Mouse (Mus musculus) CH12.LX (cell line): ENCODE data around the gene Caln1. TPM values are rescaled to one million over a fixed set of nuclear protein-coding genes. Genes with fewer than 3 reads are reported as not detected.

Experiments
- DNase-seq: peaks from one replicate; pipeline ENCODE4 v3.0.0-alpha.2; 2013; ENCODE audit errors: extremely low read depth
- H3K27ac ChIP-seq: 2 replicates; pipeline ENCODE4 v1.5.1; 2012; ENCODE audit warnings: low read depth, mild to moderate bottlenecking, control low read depth, moderate library complexity; ENCODE audit not compliant: insufficient read depth
- H3K27me3 ChIP-seq: replicated peaks from 2 replicates; pipeline ENCODE3; 2012; ENCODE audit warnings: inconsistent platforms
- H3K36me3 ChIP-seq, 2 experiments: replicated peaks in 1 of 2; 2 replicates each; pipeline versions ENCODE3 to v1.6.1; 2012; ENCODE audit warnings: inconsistent platforms in 1 of 2, low read length in 1 of 2, mild to moderate bottlenecking in 1 of 2, mixed read lengths in 1 of 2, moderate library complexity in 1 of 2; ENCODE audit not compliant: control insufficient read depth in 1 of 2, insufficient read depth in 1 of 2
- H3K4me1 ChIP-seq, 2 experiments: 2 replicates each; pipeline ENCODE4 v1.6.1; 2012; ENCODE audit warnings: inconsistent platforms in 1 of 2, moderate library complexity in 1 of 2; ENCODE audit not compliant: insufficient read depth in 2 of 2, control insufficient read depth in 1 of 2
- H3K4me2 ChIP-seq: 2 replicates; pipeline ENCODE4 v1.6.1; 2012; ENCODE audit warnings: low read depth, mild to moderate bottlenecking, control low read depth; ENCODE audit not compliant: poor library complexity, insufficient read depth, severe bottlenecking
- H3K4me3 ChIP-seq, 3 experiments: fragments of 150-350 bp in 1 of 3; sonication (generic) in 1 of 3; replicated peaks in 1 of 3; 2 replicates each; pipeline versions ENCODE3 to v1.5.1; 2011 to 2012; ENCODE audit warnings: low read depth in 2 of 3, low read length in 2 of 3, mild to moderate bottlenecking in 2 of 3, moderate library complexity in 2 of 3, control low read depth in 1 of 3, improper control_type of control experiment in 1 of 3, inconsistent platforms in 1 of 3, mixed read lengths in 1 of 3; ENCODE audit not compliant: poor library complexity in 1 of 3
- H3K79me2 ChIP-seq: replicated peaks from 2 replicates; pipeline ENCODE4 v1.6.1; 2012; ENCODE audit warnings: mild to moderate bottlenecking, moderate library complexity; ENCODE audit not compliant: control insufficient read depth, poor library complexity, insufficient read depth, severe bottlenecking; ENCODE audit errors: extremely low read depth
- H3K9ac ChIP-seq: 2 replicates; pipeline ENCODE4 v1.6.1; 2012; ENCODE audit warnings: low read depth, mild to moderate bottlenecking, control low read depth, moderate library complexity; ENCODE audit not compliant: insufficient read depth
- H3K9me3 ChIP-seq: replicated peaks from 2 replicates; pipeline ENCODE3; 2012; ENCODE audit warnings: low read length, inconsistent platforms, mixed read lengths
- BHLHE40 ChIP-seq: IDR thresholded peaks from 2 replicates; pipeline ENCODE4 v1.6.1; 2011; ENCODE audit warnings: mild to moderate bottlenecking, low read depth, low read length, improper control_type of control experiment
- CTCF ChIP-seq, 2 experiments: IDR thresholded peaks in 1 of 2; conservative IDR thresholded peaks in 1 of 2; 2 replicates each; pipeline ENCODE4 v1.5.1; 2011 to 2012; ENCODE audit warnings: low read depth in 2 of 2, low read length in 2 of 2, improper control_type of control experiment in 1 of 2, inconsistent platforms in 1 of 2, mild to moderate bottlenecking in 1 of 2, moderate library complexity in 1 of 2
- ELF1 ChIP-seq: IDR thresholded peaks from 2 replicates; pipeline ENCODE4 v1.6.1; 2014; ENCODE audit warnings: low read depth, mild to moderate bottlenecking, inconsistent platforms, low read length, improper control_type of control experiment
- EP300 ChIP-seq: IDR thresholded peaks from 2 replicates; pipeline ENCODE4 v1.6.1; 2011; ENCODE audit warnings: low read length, improper control_type of control experiment
- ETS1 ChIP-seq: conservative IDR thresholded peaks from 2 replicates; pipeline ENCODE4 v1.6.1; 2012; ENCODE audit warnings: low read depth, mild to moderate bottlenecking, inconsistent platforms, low read length, improper control_type of control experiment, moderate library complexity
- HCFC1 ChIP-seq: IDR thresholded peaks from 2 replicates; pipeline ENCODE4 v1.6.1; 2012; ENCODE audit warnings: low read depth, mild to moderate bottlenecking, inconsistent platforms, low read length, improper control_type of control experiment
- JUN ChIP-seq: IDR thresholded peaks from 2 replicates; pipeline ENCODE4 v1.6.1; 2011; ENCODE audit warnings: low read depth, mild to moderate bottlenecking, low read length, improper control_type of control experiment, moderate library complexity; ENCODE audit not compliant: insufficient read depth
- KAT2A ChIP-seq: IDR thresholded peaks from 2 replicates; pipeline ENCODE4 v1.6.1; 2012; ENCODE audit warnings: low read length, improper control_type of control experiment, inconsistent platforms; ENCODE audit not compliant: insufficient replicate concordance
- NRF1 ChIP-seq: IDR thresholded peaks from 2 replicates; pipeline ENCODE4 v1.6.1; 2014; ENCODE audit warnings: low read depth, mild to moderate bottlenecking, inconsistent platforms, low read length, improper control_type of control experiment, moderate library complexity
- PAX5 ChIP-seq: IDR thresholded peaks from 2 replicates; pipeline ENCODE4 v1.6.1; 2012; ENCODE audit warnings: low read length, inconsistent platforms, mixed read lengths
- RAD21 ChIP-seq: IDR thresholded peaks from 2 replicates; pipeline ENCODE4 v1.6.1; 2011; ENCODE audit warnings: low read depth, mild to moderate bottlenecking, low read length, improper control_type of control experiment, moderate library complexity
- SMC3 ChIP-seq: IDR thresholded peaks from 2 replicates; pipeline ENCODE4 v1.6.1; 2011; ENCODE audit warnings: low read depth, low read length, improper control_type of control experiment
- TCF12 ChIP-seq: IDR thresholded peaks from 2 replicates; pipeline ENCODE4 v1.6.1; 2014; ENCODE audit warnings: low read depth, mild to moderate bottlenecking, inconsistent platforms, low read length, improper control_type of control experiment
- USF2 ChIP-seq: conservative IDR thresholded peaks from 2 replicates; pipeline ENCODE4 v1.6.1; 2011; ENCODE audit warnings: low read depth, low read length, improper control_type of control experiment
- ZMIZ1 ChIP-seq: IDR thresholded peaks from 2 replicates; pipeline ENCODE4 v1.6.1; 2012; ENCODE audit warnings: low read depth, mild to moderate bottlenecking, inconsistent platforms, low read length, improper control_type of control experiment
- dilution Hi-C: fragments of 300-500 bp; cut with MboI; formaldehyde crosslinking; loops from 2 replicates; pipeline ENCODE4 v1.14.3; 2020; ENCODE audit warnings: low sequenced_read_pairs; ENCODE audit not compliant: extremely low pct_unique_long_range_greater_than_20kb, extremely low pct_ligation_motif_present
- in situ Hi-C: fragments of 300-500 bp; cut with MboI; formaldehyde crosslinking; loops from 3 replicates; pipeline ENCODE4 v1.14.3; 2019; ENCODE audit warnings: low sequenced_read_pairs, low pct_ligation_motif_present, low pct_unique_long_range_greater_than_20kb, mixed read lengths
- polyA plus RNA-seq: library from polyadenylated mRNA; unstranded; fragments of >175 nt; gene quantifications from 2 replicates; pipeline ENCODE4 v1.2.1, GENCODE M21; 2012; ENCODE audit warnings: low read depth; ENCODE audit not compliant: insufficient read length
- total RNA-seq, 2 experiments: library from RNA; depleted of rRNA; stranded (reverse); fragments of 300-350 nt in 1 of 2; fragments of >200 nt in 1 of 2; gene quantifications; 2 replicates each; pipeline ENCODE4 v1.2.3; 2012 to 2014

Caln1 gene
- total and polyA plus RNA-seq, 3 experiments = under 0.01 TPM; not detected in 2

DNA sequence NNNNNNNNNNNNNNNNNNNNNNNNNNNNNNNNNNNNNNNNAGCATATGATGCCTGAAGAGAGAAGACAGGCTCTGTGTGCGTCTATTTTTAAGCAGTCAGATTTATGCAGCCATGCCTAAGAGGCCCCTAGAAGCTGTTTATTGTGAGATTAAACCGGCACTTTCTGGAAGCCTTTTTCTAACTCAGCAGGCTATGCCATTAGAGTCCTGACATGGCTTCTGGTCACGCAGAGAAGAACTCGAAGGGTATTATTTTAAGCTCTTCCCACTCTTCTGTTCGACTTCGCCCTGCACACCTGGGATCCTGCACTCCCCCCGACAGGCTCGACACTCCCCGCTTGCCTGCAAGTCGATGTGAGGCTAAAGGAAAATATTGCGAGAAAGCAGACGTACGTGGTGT lies 372.9 kb downstream of the Caln1 start:
- in situ Hi-C loops = no loop called here
- Histone ChIP-seq H3K27ac (no peak overlapping the region), H3K9ac (no peak overlapping the region), H3K9me3 (peaks cover 28% of the 10 kb centered on the region), H3K4me3 (no peak overlapping the region), H3K4me2 (no peak overlapping the region), H3K27me3 (no peaks in the 10 kb centered on the region), H3K4me1 (no peaks in the 10 kb centered on the region), H3K36me3 (no peaks in the 10 kb centered on the region), H3K79me2 (no peaks in the 10 kb centered on the region)
- dilution Hi-C loops = no loop called here
- no peak for DNase-seq
- TF ChIP-seq USF2 = no peak
- TF ChIP-seq ZMIZ1 = no peak
- no peak for TF ChIP-seq NRF1
- no peak for TF ChIP-seq KAT2A

DNA sequence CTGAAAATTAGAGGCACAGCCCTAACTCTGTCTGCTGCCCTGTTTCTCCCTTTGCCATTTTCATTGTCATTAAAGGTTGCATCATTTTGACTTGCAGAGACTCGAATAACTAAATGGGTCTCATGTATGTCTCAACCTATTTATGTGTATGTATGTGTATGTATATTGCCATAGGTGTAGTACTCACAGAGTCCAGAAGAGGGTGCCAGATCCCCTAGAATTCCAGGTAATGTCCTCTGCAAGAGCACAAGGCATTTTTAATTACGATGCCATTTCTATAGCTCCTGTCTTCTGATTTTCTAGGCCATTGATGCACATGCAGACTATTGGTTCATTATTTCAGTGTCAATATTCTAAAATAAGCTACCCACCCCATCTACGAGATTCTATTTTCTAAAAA lies 388.3 kb downstream of the Caln1 start:
- Histone ChIP-seq H3K9me3 (peaks cover 49% of the 10 kb centered on the region), H3K27me3 (no peaks in the 10 kb centered on the region), H3K4me3 (no peak overlapping the region), H3K27ac (no peak overlapping the region), H3K79me2 (no peaks in the 10 kb centered on the region)
- peak; percentile 5 for DNase-seq
- in situ Hi-C loops = no loop called here
- dilution Hi-C loops = no loop called here
- TF ChIP-seq CTCF (conservative IDR thresholded peaks at IDR 0.05 in 1 of 2, IDR thresholded peaks at IDR 0.05 in 1 of 2; ENCODE audit: low read depth in 2 of 2, low read length in 2 of 2) (peak in 1 of 2 experiments; percentile 71; a peak in 2 of 4 replicates), SMC3 (peak; percentile 71), JUN (no peak), RAD21 (peak; percentile 65)
- TF ChIP-seq, all 38 proteins: peak for 3
- Histone ChIP-seq H3K4me1 (no peaks in the 10 kb centered on the region), H3K4me2 (no peak overlapping the region), H3K36me3 (no peaks in the 10 kb centered on the region), H3K9ac (no peak overlapping the region)

DNA sequence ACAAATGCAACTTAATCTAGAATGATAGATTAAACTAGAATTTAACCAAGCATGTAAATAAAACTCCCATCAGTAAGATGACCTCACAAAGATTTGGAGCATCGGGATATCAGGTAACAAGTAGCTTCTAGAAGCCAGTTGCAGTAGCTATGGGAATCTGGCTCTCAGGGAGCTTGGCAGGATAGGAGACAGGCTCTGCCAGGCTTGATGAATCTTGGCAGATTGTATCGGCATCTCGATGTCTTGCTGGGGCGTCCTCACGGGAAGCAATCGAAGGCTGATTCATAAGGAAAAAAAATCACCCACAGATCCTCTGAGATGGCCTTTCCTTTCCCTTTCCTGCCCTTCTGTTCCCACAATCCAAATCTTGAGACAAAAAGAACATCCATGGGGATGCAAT lies 396.5 kb downstream of the Caln1 start:
- in situ Hi-C loops (loop anchor here (10.0 kb wide), 1 partner anchor 89 kb away; no protein-coding TSS in a partner anchor), dilution Hi-C loops (no loop called here)
- no peaks in the 10 kb centered on the region for H3K79me2 ChIP-seq
- H3K4me2 ChIP-seq = no peak overlapping the region
- H3K27ac ChIP-seq = no peak overlapping the region
- H3K9me3 ChIP-seq = peaks cover 37% of the 10 kb centered on the region
- H3K9ac ChIP-seq = no peak overlapping the region
- TF ChIP-seq PAX5 = no peak
- TF ChIP-seq ETS1 = no peak
- no peak for TF ChIP-seq TCF12
- TF ChIP-seq EP300 = no peak
- TF ChIP-seq RAD21 = no peak
- TF ChIP-seq ZMIZ1 = no peak
- TF ChIP-seq JUN = no peak
- no peak for TF ChIP-seq HCFC1
- no peak for TF ChIP-seq ELF1
- no peak for TF ChIP-seq BHLHE40
- DNase-seq = no peak
- no peaks in the 10 kb centered on the region for H3K36me3 ChIP-seq
- no peak overlapping the region for H3K4me3 ChIP-seq
- no peaks in the 10 kb centered on the region for H3K4me1 ChIP-seq
- no peaks in the 10 kb centered on the region for H3K27me3 ChIP-seq
